9 mouse cellular contexts compared by ENCODE assay signal in genomic region chr10:81058896-81059295, GRCm38 (mm10). TPM values are rescaled to one million over a fixed set of nuclear protein-coding genes. Genes with fewer than 3 reads are reported as not detected.
A peak's percentile ranks its signal among the peaks of the same experiment; 100 is the strongest.
DNase-seq lines count a peak whose midpoint lies in the region; ATAC-seq and TF ChIP-seq lines count a peak whose summit lies in the region.
"Had no signal": no experiment of that assay in that cellular context is flagged by ENCODE, and none has a peak within 500 bp of the region (broad histone marks: within the 10 kb centered on the region; RNA-seq: fewer than 3 reads in every experiment).

No protein-coding gene starts in this region.

- no peak for DNase-seq in kidney, adult 2 months
- no peak for DNase-seq in midbrain, postnatal 0 days (ENCODE audit: low spot score)
- no peak for DNase-seq in Muller cell, postnatal 12 days (ENCODE audit: inconsistent ontology term)
- DNase-seq in c-Kit-positive CD71-positive TER-119-positive erythroid progenitor cells, embryonic 14.5 days (ENCODE audit: low spot score) = no peak
- DNase-seq in cerebellum, postnatal 10 days = no peak
- DNase-seq: thymus, postnatal 14 days had no signal

- H3K27ac ChIP-seq in kidney, embryonic 16.5 days (ENCODE audit: low read length) = no peak overlapping the region
- H3K27ac ChIP-seq in kidney, adult 2 months (ENCODE audit: insufficient read depth, low read depth, low read length) = no peak overlapping the region
- H3K27ac ChIP-seq in embryonic facial prominence, embryonic 13.5 days = no peak overlapping the region
- H3K27ac ChIP-seq in intestine, embryonic 15.5 days = no peak overlapping the region
- no peak overlapping the region for H3K27ac ChIP-seq in midbrain, postnatal 0 days (ENCODE audit: low read depth, low read length)

- no peaks in the 10 kb centered on the region for H3K27me3 ChIP-seq in kidney, embryonic 16.5 days (ENCODE audit: insufficient read depth, low read length)
- no peaks in the 10 kb centered on the region for H3K27me3 ChIP-seq in kidney, adult 2 months (replicated peaks; ENCODE audit: control insufficient read depth, insufficient read depth, low read length)
- H3K27me3 ChIP-seq in embryonic facial prominence, embryonic 13.5 days = no peaks in the 10 kb centered on the region
- H3K27me3 ChIP-seq in intestine, embryonic 15.5 days (replicated peaks) = no peaks in the 10 kb centered on the region
- no peaks in the 10 kb centered on the region for H3K27me3 ChIP-seq in midbrain, postnatal 0 days (ENCODE audit: insufficient read depth, low read length)

- peak overlapping the region; percentile 93 for H3K4me2 ChIP-seq in kidney, embryonic 16.5 days (replicated peaks; ENCODE audit: low read depth, low read length)
- peak overlapping the region; percentile 89 for H3K4me2 ChIP-seq in embryonic facial prominence, embryonic 13.5 days
- peak overlapping the region; percentile 82 for H3K4me2 ChIP-seq in intestine, embryonic 15.5 days (replicated peaks)
- peak overlapping the region; percentile 88 for H3K4me2 ChIP-seq in midbrain, postnatal 0 days (ENCODE audit: low read depth, low read length, poor library complexity, severe bottlenecking)

- TF ChIP-seq POLR2A in kidney, adult 2 months (IDR thresholded peaks at IDR 0.05; ENCODE audit: low read depth, low read length) = no peak

- no peaks in the 10 kb centered on the region for H3K9me3 ChIP-seq in kidney, embryonic 16.5 days (ENCODE audit: low read length)
- no peaks in the 10 kb centered on the region for H3K9me3 ChIP-seq in embryonic facial prominence, embryonic 13.5 days
- H3K9me3 ChIP-seq in intestine, embryonic 15.5 days = no peaks in the 10 kb centered on the region
- H3K9me3 ChIP-seq in midbrain, postnatal 0 days (ENCODE audit: low read length) = no peaks in the 10 kb centered on the region

- WGBS in kidney, embryonic 16.5 days = 84% methylated on average over 6 of the region's 6 CpGs
- 58% methylated on average over 6 of the region's 6 CpGs for WGBS in kidney, adult 2 months
- 90% methylated on average over 6 of the region's 6 CpGs for WGBS in embryonic facial prominence, embryonic 13.5 days
- WGBS in intestine, embryonic 15.5 days = 85% methylated on average over 6 of the region's 6 CpGs
- 85% methylated on average over 6 of the region's 6 CpGs for WGBS in midbrain, postnatal 0 days

- no peaks in the 10 kb centered on the region for H3K36me3 ChIP-seq in kidney, embryonic 16.5 days (ENCODE audit: insufficient read depth, low read length)
- H3K36me3 ChIP-seq in kidney, adult 2 months (ENCODE audit: control insufficient read depth, insufficient read depth, low read length) = no peaks in the 10 kb centered on the region
- H3K36me3 ChIP-seq in embryonic facial prominence, embryonic 13.5 days = 0 out of 2 replicates have a peak, but pooled peaks cover 10% of the 10 kb centered on the region
- H3K36me3 ChIP-seq in intestine, embryonic 15.5 days = no peaks in the 10 kb centered on the region
- H3K36me3 ChIP-seq in midbrain, postnatal 0 days (ENCODE audit: insufficient read depth, low read length) = no peaks in the 10 kb centered on the region; the same call in 1 of the 2 replicates

- peak overlapping the region; percentile 85 for H3K4me3 ChIP-seq in kidney, embryonic 16.5 days (ENCODE audit: low read length)
- no peak overlapping the region; the same call in 1 of the 2 replicates for H3K4me3 ChIP-seq in kidney, adult 2 months (ENCODE audit: insufficient read depth, low read depth, low read length)
- H3K4me3 ChIP-seq in embryonic facial prominence, embryonic 13.5 days = peak overlapping the region; percentile 72
- H3K4me3 ChIP-seq in intestine, embryonic 15.5 days (replicated peaks) = peak overlapping the region; percentile 76
- peak overlapping the region; percentile 74 for H3K4me3 ChIP-seq in midbrain, postnatal 0 days (ENCODE audit: low read depth, low read length)

- H3K4me1 ChIP-seq in kidney, embryonic 16.5 days (ENCODE audit: insufficient read depth, low read length) = peaks cover 14% of the 10 kb centered on the region
- peaks cover 6% of the 10 kb centered on the region; the same call in 1 of the 2 replicates for H3K4me1 ChIP-seq in kidney, adult 2 months (ENCODE audit: control insufficient read depth, insufficient read depth, low read length)
- H3K4me1 ChIP-seq in embryonic facial prominence, embryonic 13.5 days = peaks cover 35% of the 10 kb centered on the region
- peaks cover 15% of the 10 kb centered on the region for H3K4me1 ChIP-seq in intestine, embryonic 15.5 days (replicated peaks)
- peaks cover 8% of the 10 kb centered on the region; the same call in 1 of the 2 replicates for H3K4me1 ChIP-seq in midbrain, postnatal 0 days (ENCODE audit: insufficient read depth, low read length)

- no peak for ATAC-seq in kidney, embryonic 16.5 days (ENCODE audit: low FRiP score, low TSS enrichment)
- ATAC-seq in embryonic facial prominence, embryonic 13.5 days (ENCODE audit: insufficient number of reproducible peaks, insufficient read depth, low FRiP score, low TSS enrichment, low read depth) = no peak
- ATAC-seq in intestine, embryonic 15.5 days = no peak
- no peak for ATAC-seq in midbrain, postnatal 0 days (ENCODE audit: low FRiP score)

- TF ChIP-seq CTCF in kidney, adult 2 months (conservative IDR thresholded peaks at IDR 0.05; ENCODE audit: insufficient read depth, insufficient read length, low read depth, low read length) = no peak
- no peak for TF ChIP-seq CTCF in midbrain, postnatal 0 days (IDR thresholded peaks at IDR 0.05)

- peak overlapping the region; percentile 90 for H3K9ac ChIP-seq in kidney, embryonic 16.5 days (replicated peaks; ENCODE audit: low read length)
- H3K9ac ChIP-seq in embryonic facial prominence, embryonic 13.5 days = peak overlapping the region; percentile 84
- peak overlapping the region; percentile 77; the same call in 1 of the 2 replicates for H3K9ac ChIP-seq in intestine, embryonic 15.5 days
- peak overlapping the region; percentile 81; the same call in 1 of the 2 replicates for H3K9ac ChIP-seq in midbrain, postnatal 0 days (replicated peaks; ENCODE audit: low read length, poor library complexity, severe bottlenecking)

RNA-seq across cellular contexts. Expression of gene Sgta, which starts 1.1 kb away (rescaled TPM):
- 244 and 250 TPM in 2 replicates for polyA plus RNA-seq in kidney, embryonic 16.5 days (2015; fragmentation: Nextera tagmentation; extraction: Ambion mirVana)
- 183 and 212 TPM in 2 replicates for polyA plus RNA-seq in kidney, adult 2 months (2012; rRNA removed)
- 218 and 222 TPM in 2 replicates for polyA plus RNA-seq in embryonic facial prominence, embryonic 13.5 days (2015; fragmentation: Nextera tagmentation; extraction: Ambion mirVana)
- 166 and 183 TPM in 2 replicates for polyA plus RNA-seq in intestine, embryonic 15.5 days (2015; fragmentation: Nextera tagmentation; extraction: Ambion mirVana)
- 216 and 236 TPM in 2 replicates for total RNA-seq in midbrain, postnatal 0 days (2014; rRNA removed)
- polyA plus RNA-seq in midbrain, postnatal 0 days (2015; fragmentation: Nextera tagmentation; extraction: Ambion mirVana) = 325 and 348 TPM in 2 replicates

RNA-seq across cellular contexts. Expression of gene Thop1, which starts 10.9 kb away (rescaled TPM):
- polyA plus RNA-seq in kidney, embryonic 16.5 days (2015; fragmentation: Nextera tagmentation; extraction: Ambion mirVana) = 69.6 and 70.0 TPM in 2 replicates
- 22.2 and 26.1 TPM in 2 replicates for polyA plus RNA-seq in kidney, adult 2 months (2012; rRNA removed)
- polyA plus RNA-seq in embryonic facial prominence, embryonic 13.5 days (2015; fragmentation: Nextera tagmentation; extraction: Ambion mirVana) = 58.2 and 60.9 TPM in 2 replicates
- 57.1 and 60.1 TPM in 2 replicates for polyA plus RNA-seq in intestine, embryonic 15.5 days (2015; fragmentation: Nextera tagmentation; extraction: Ambion mirVana)
- 59.9 and 67.1 TPM in 2 replicates for total RNA-seq in midbrain, postnatal 0 days (2014; rRNA removed)
- polyA plus RNA-seq in midbrain, postnatal 0 days (2015; fragmentation: Nextera tagmentation; extraction: Ambion mirVana) = 35.2 and 35.8 TPM in 2 replicates

RNA-seq across cellular contexts. Expression of gene Slc39a3, which starts 21.7 kb away (rescaled TPM):
- polyA plus RNA-seq in kidney, embryonic 16.5 days (2015; fragmentation: Nextera tagmentation; extraction: Ambion mirVana) = 19.6 and 19.9 TPM in 2 replicates
- polyA plus RNA-seq in kidney, adult 2 months (2012; rRNA removed) = 37.5 and 39.6 TPM in 2 replicates
- 22.6 and 22.7 TPM in 2 replicates for polyA plus RNA-seq in embryonic facial prominence, embryonic 13.5 days (2015; fragmentation: Nextera tagmentation; extraction: Ambion mirVana)
- polyA plus RNA-seq in intestine, embryonic 15.5 days (2015; fragmentation: Nextera tagmentation; extraction: Ambion mirVana) = 15.0 and 18.2 TPM in 2 replicates
- 115 and 122 TPM in 2 replicates for total RNA-seq in midbrain, postnatal 0 days (2014; rRNA removed)
- polyA plus RNA-seq in midbrain, postnatal 0 days (2015; fragmentation: Nextera tagmentation; extraction: Ambion mirVana) = 50.2 and 54.7 TPM in 2 replicates

RNA-seq across cellular contexts. Expression of gene Diras1, which starts 33.4 kb away (rescaled TPM):
- polyA plus RNA-seq in kidney, embryonic 16.5 days (2015; fragmentation: Nextera tagmentation; extraction: Ambion mirVana) = 0.11 and 0.41 TPM in 2 replicates
- 0.04 and 0.25 TPM in 2 replicates for polyA plus RNA-seq in kidney, adult 2 months (2012; rRNA removed)
- polyA plus RNA-seq in embryonic facial prominence, embryonic 13.5 days (2015; fragmentation: Nextera tagmentation; extraction: Ambion mirVana) = 0.80 and 1.0 TPM in 2 replicates
- polyA plus RNA-seq in intestine, embryonic 15.5 days (2015; fragmentation: Nextera tagmentation; extraction: Ambion mirVana) = 0.94 and 1.2 TPM in 2 replicates
- total RNA-seq in midbrain, postnatal 0 days (2014; rRNA removed) = 104 and 119 TPM in 2 replicates
- 95.2 and 98.3 TPM in 2 replicates for polyA plus RNA-seq in midbrain, postnatal 0 days (2015; fragmentation: Nextera tagmentation; extraction: Ambion mirVana)

RNA-seq across cellular contexts. Expression of gene Creb3l3, which starts 39.8 kb away (rescaled TPM):
- polyA plus RNA-seq in kidney, embryonic 16.5 days (2015; fragmentation: Nextera tagmentation; extraction: Ambion mirVana) = 0.24 and 0.29 TPM in 2 replicates
- 0.20 and 0.52 TPM in 2 replicates for polyA plus RNA-seq in kidney, adult 2 months (2012; rRNA removed)
- 0.53 and 1.5 TPM in 2 replicates for polyA plus RNA-seq in embryonic facial prominence, embryonic 13.5 days (2015; fragmentation: Nextera tagmentation; extraction: Ambion mirVana)
- polyA plus RNA-seq in intestine, embryonic 15.5 days (2015; fragmentation: Nextera tagmentation; extraction: Ambion mirVana) = 48.2 and 57.8 TPM in 2 replicates
- total RNA-seq in midbrain, postnatal 0 days (2014; rRNA removed) = 0.28 and 1.6 TPM in 2 replicates
- polyA plus RNA-seq in midbrain, postnatal 0 days (2015; fragmentation: Nextera tagmentation; extraction: Ambion mirVana) = 0.62 and 0.81 TPM in 2 replicates
